Mouse (Mus musculus): ENCODE results near the gene Erp44. TPM values are rescaled to one million over a fixed set of nuclear protein-coding genes. Genes with fewer than 3 reads are reported as not detected.

Gene Erp44
- polyA plus RNA-seq, 1 experiment from 2014 or later = 103 TPM

GRCm38 (mm10) chr4:48244280-48244679 lies 35.1 kb downstream of the Erp44 start:
- Histone ChIP-seq H3K4me3 (ENCODE audit: low read length) (no peak overlapping the region), H3K4me2 (replicated peaks; ENCODE audit: low read depth, low read length) (no peak overlapping the region), H3K27ac (ENCODE audit: low read length) (no peak overlapping the region), H3K27me3 (ENCODE audit: insufficient read depth, low read length) (no peaks in the 10 kb centered on the region), H3K9me3 (ENCODE audit: low read length) (no peaks in the 10 kb centered on the region), H3K36me3 (ENCODE audit: insufficient read depth, low read length) (no peaks in the 10 kb centered on the region), H3K4me1 (ENCODE audit: insufficient read depth, low read length) (no peaks in the 10 kb centered on the region), H3K9ac (replicated peaks; ENCODE audit: low read length) (no peak overlapping the region)
- WGBS = 91% methylated on average over 2 of the region's 2 CpGs
- no peak for ATAC-seq (ENCODE audit: low FRiP score, low TSS enrichment)

- ATAC-seq (ENCODE audit: low FRiP score, low TSS enrichment) = no peak
- Histone ChIP-seq H3K4me2 (replicated peaks; ENCODE audit: low read depth, low read length) (no peak overlapping the region), H3K9ac (replicated peaks; ENCODE audit: low read length) (no peak overlapping the region), H3K4me3 (ENCODE audit: low read length) (no peak overlapping the region), H3K4me1 (ENCODE audit: insufficient read depth, low read length) (no peaks in the 10 kb centered on the region), H3K36me3 (ENCODE audit: insufficient read depth, low read length) (no peaks in the 10 kb centered on the region), H3K27ac (ENCODE audit: low read length) (no peak overlapping the region), H3K27me3 (ENCODE audit: insufficient read depth, low read length) (no peaks in the 10 kb centered on the region), H3K9me3 (ENCODE audit: low read length) (no peaks in the 10 kb centered on the region)
- WGBS = 64% methylated on average over 1 of the region's 1 CpGs
Observed at GRCm38 (mm10) chr4:48243737-48244136, 35.6 kb downstream of the Erp44 start.

GRCm38 (mm10) chr4:48242482-48242881 lies 36.9 kb downstream of the Erp44 start:
- WGBS = 85% methylated on average over 4 of the region's 4 CpGs
- no peak for ATAC-seq (ENCODE audit: low FRiP score, low TSS enrichment)

GRCm38 (mm10) chr4:48239046-48239445 lies 40.3 kb downstream of the Erp44 start:
- no peaks in the 10 kb centered on the region for H3K9me3 ChIP-seq (ENCODE audit: low read length)
- H3K27me3 ChIP-seq (ENCODE audit: insufficient read depth, low read length) = no peaks in the 10 kb centered on the region
- H3K4me1 ChIP-seq (ENCODE audit: insufficient read depth, low read length) = no peaks in the 10 kb centered on the region
- H3K27ac ChIP-seq (ENCODE audit: low read length) = no peak overlapping the region
- ATAC-seq (ENCODE audit: low FRiP score, low TSS enrichment) = no peak
- H3K9ac ChIP-seq (replicated peaks; ENCODE audit: low read length) = no peak overlapping the region
- no peak overlapping the region for H3K4me2 ChIP-seq (replicated peaks; ENCODE audit: low read depth, low read length)
- WGBS = 91% methylated on average over 4 of the region's 4 CpGs
- no peaks in the 10 kb centered on the region; the same call in 1 of the 2 replicates for H3K36me3 ChIP-seq (ENCODE audit: insufficient read depth, low read length)
- no peak overlapping the region for H3K4me3 ChIP-seq (ENCODE audit: low read length)

More at GRCm38 (mm10) chr4:48242482-48242881, 36.9 kb downstream of the Erp44 start:
- Histone ChIP-seq H3K4me1 (ENCODE audit: insufficient read depth, low read length) (no peaks in the 10 kb centered on the region), H3K9me3 (ENCODE audit: low read length) (no peaks in the 10 kb centered on the region), H3K36me3 (ENCODE audit: insufficient read depth, low read length) (no peaks in the 10 kb centered on the region), H3K27ac (ENCODE audit: low read length) (no peak overlapping the region), H3K9ac (replicated peaks; ENCODE audit: low read length) (no peak overlapping the region), H3K27me3 (ENCODE audit: insufficient read depth, low read length) (no peaks in the 10 kb centered on the region), H3K4me2 (replicated peaks; ENCODE audit: low read depth, low read length) (no peak overlapping the region), H3K4me3 (ENCODE audit: low read length) (no peak overlapping the region)

GRCm38 (mm10) chr4:48236721-48237120 lies 42.6 kb downstream of the Erp44 start:
- Histone ChIP-seq H3K4me2 (replicated peaks; ENCODE audit: low read depth, low read length) (no peak overlapping the region), H3K4me1 (ENCODE audit: insufficient read depth, low read length) (no peaks in the 10 kb centered on the region), H3K36me3 (ENCODE audit: insufficient read depth, low read length) (peaks cover 5% of the 10 kb centered on the region; the same call in 1 of the 2 replicates), H3K9me3 (ENCODE audit: low read length) (no peaks in the 10 kb centered on the region), H3K27me3 (ENCODE audit: insufficient read depth, low read length) (no peaks in the 10 kb centered on the region), H3K9ac (replicated peaks; ENCODE audit: low read length) (no peak overlapping the region), H3K27ac (ENCODE audit: low read length) (no peak overlapping the region), H3K4me3 (ENCODE audit: low read length) (no peak overlapping the region)
- 77% methylated on average over 3 of the region's 3 CpGs for WGBS
- ATAC-seq (ENCODE audit: low FRiP score, low TSS enrichment) = no peak

- H3K9ac ChIP-seq (replicated peaks; ENCODE audit: low read length) = no peak overlapping the region
- H3K4me2 ChIP-seq (replicated peaks; ENCODE audit: low read depth, low read length) = no peak overlapping the region
- 50% methylated on average over 3 of the region's 3 CpGs for WGBS
- H3K4me3 ChIP-seq (ENCODE audit: low read length) = no peak overlapping the region
- H3K27ac ChIP-seq (ENCODE audit: low read length) = no peak overlapping the region
- H3K36me3 ChIP-seq (ENCODE audit: insufficient read depth, low read length) = no peaks in the 10 kb centered on the region
- no peaks in the 10 kb centered on the region for H3K27me3 ChIP-seq (ENCODE audit: insufficient read depth, low read length)
- no peaks in the 10 kb centered on the region for H3K9me3 ChIP-seq (ENCODE audit: low read length)
- H3K4me1 ChIP-seq (ENCODE audit: insufficient read depth, low read length) = no peaks in the 10 kb centered on the region
- ATAC-seq (ENCODE audit: low FRiP score, low TSS enrichment) = no peak
Observed at GRCm38 (mm10) chr4:48226800-48227199, 52.6 kb downstream of the Erp44 start.

- no peaks in the 10 kb centered on the region for H3K9me3 ChIP-seq (ENCODE audit: low read length)
- no peak overlapping the region for H3K9ac ChIP-seq (replicated peaks; ENCODE audit: low read length)
- H3K4me1 ChIP-seq (ENCODE audit: insufficient read depth, low read length) = no peaks in the 10 kb centered on the region
- no peak overlapping the region for H3K27ac ChIP-seq (ENCODE audit: low read length)
- H3K4me3 ChIP-seq (ENCODE audit: low read length) = no peak overlapping the region
- no peaks in the 10 kb centered on the region for H3K27me3 ChIP-seq (ENCODE audit: insufficient read depth, low read length)
- H3K36me3 ChIP-seq (ENCODE audit: insufficient read depth, low read length) = no peaks in the 10 kb centered on the region
- no peak for ATAC-seq (ENCODE audit: low FRiP score, low TSS enrichment)
- no peak overlapping the region for H3K4me2 ChIP-seq (replicated peaks; ENCODE audit: low read depth, low read length)
- WGBS = 36% methylated on average over 3 of the region's 3 CpGs
Observed at GRCm38 (mm10) chr4:48225604-48226003, 53.8 kb downstream of the Erp44 start.

GRCm38 (mm10) chr4:48225173-48225572 lies 54.2 kb downstream of the Erp44 start:
- H3K4me3 ChIP-seq (ENCODE audit: low read length) = no peak overlapping the region

GRCm38 (mm10) chr4:48203564-48203963 lies 75.8 kb downstream of the Erp44 start:
- peaks cover 24% of the 10 kb centered on the region for H3K36me3 ChIP-seq (ENCODE audit: insufficient read depth, low read length)
- H3K4me2 ChIP-seq (replicated peaks; ENCODE audit: low read depth, low read length) = no peak overlapping the region
- H3K27me3 ChIP-seq (ENCODE audit: insufficient read depth, low read length) = no peaks in the 10 kb centered on the region
- H3K9ac ChIP-seq (replicated peaks; ENCODE audit: low read length) = no peak overlapping the region
- no peaks in the 10 kb centered on the region for H3K9me3 ChIP-seq (ENCODE audit: low read length)
- 92% methylated on average over 4 of the region's 4 CpGs for WGBS
- no peaks in the 10 kb centered on the region for H3K4me1 ChIP-seq (ENCODE audit: insufficient read depth, low read length)
- ATAC-seq (ENCODE audit: low FRiP score, low TSS enrichment) = no peak
- H3K4me3 ChIP-seq (ENCODE audit: low read length) = no peak overlapping the region
- H3K27ac ChIP-seq (ENCODE audit: low read length) = no peak overlapping the region

More at GRCm38 (mm10) chr4:48225173-48225572, 54.2 kb downstream of the Erp44 start:
- H3K36me3 ChIP-seq (ENCODE audit: insufficient read depth, low read length) = no peaks in the 10 kb centered on the region
- no peak overlapping the region for H3K9ac ChIP-seq (replicated peaks; ENCODE audit: low read length)
- no peaks in the 10 kb centered on the region for H3K9me3 ChIP-seq (ENCODE audit: low read length)
- H3K27ac ChIP-seq (ENCODE audit: low read length) = no peak overlapping the region
- H3K27me3 ChIP-seq (ENCODE audit: insufficient read depth, low read length) = no peaks in the 10 kb centered on the region
- WGBS = 19% methylated on average over 2 of the region's 2 CpGs
- H3K4me1 ChIP-seq (ENCODE audit: insufficient read depth, low read length) = no peaks in the 10 kb centered on the region
- peak; percentile 84 for ATAC-seq (ENCODE audit: low FRiP score, low TSS enrichment)
- H3K4me2 ChIP-seq (replicated peaks; ENCODE audit: low read depth, low read length) = no peak overlapping the region

- Histone ChIP-seq H3K27ac (ENCODE audit: low read length) (no peak overlapping the region), H3K4me1 (ENCODE audit: insufficient read depth, low read length) (no peaks in the 10 kb centered on the region), H3K9me3 (ENCODE audit: low read length) (no peaks in the 10 kb centered on the region), H3K27me3 (ENCODE audit: insufficient read depth, low read length) (no peaks in the 10 kb centered on the region), H3K36me3 (ENCODE audit: insufficient read depth, low read length) (peaks cover 22% of the 10 kb centered on the region), H3K9ac (replicated peaks; ENCODE audit: low read length) (no peak overlapping the region), H3K4me2 (replicated peaks; ENCODE audit: low read depth, low read length) (no peak overlapping the region), H3K4me3 (ENCODE audit: low read length) (no peak overlapping the region)
- no peak for ATAC-seq (ENCODE audit: low FRiP score, low TSS enrichment)
- 78% methylated on average over 8 of the region's 8 CpGs for WGBS
Observed at GRCm38 (mm10) chr4:48198447-48198846, 80.9 kb downstream of the Erp44 start.
